Mouse (Mus musculus): Measurements from ENCODE around the gene Wdr73.

- TF ChIP-seq CTCF (IDR thresholded peaks at IDR 0.05; ENCODE audit: extremely low read depth, insufficient read depth, insufficient read length, insufficient replicate concordance) (no peak), POLR2A (IDR thresholded peaks at IDR 0.05; ENCODE audit: low read depth, low read length) (no peak)
These were observed 55.3 kb downstream of the Wdr73 start for GRCm38 (mm10) chr7:80845621-80846279.
